Mouse (Mus musculus) thymus, postnatal 10 days (tissue): ENCODE measurements around the gene Hoxa9.

ENCODE experiments used
- DNase-seq, 2 experiments: peaks; one replicate each; pipeline ENCODE4 v3.0.0; 2021; ENCODE audit warnings: low spot score in 2 of 2

Gene Hoxa9

GRCm38 (mm10) chr6:52203371-52204049 lies 27.4 kb downstream of the Hoxa9 start:
- no peak for DNase-seq

GRCm38 (mm10) chr6:52203121-52203370 lies 27.8 kb downstream of the Hoxa9 start:
- DNase-seq = no peak

GRCm38 (mm10) chr6:52202362-52203120 lies 28.3 kb downstream of the Hoxa9 start:
- DNase-seq = no peak

GRCm38 (mm10) chr6:52201269-52201668 lies 29.6 kb downstream of the Hoxa9 start:
- no peak for DNase-seq

GRCm38 (mm10) chr6:52200751-52201250 lies 30.1 kb downstream of the Hoxa9 start:
- DNase-seq = no peak

- no peak for DNase-seq
Observed at GRCm38 (mm10) chr6:52200073-52200750, 30.7 kb downstream of the Hoxa9 start.

- no peak for DNase-seq
Observed at GRCm38 (mm10) chr6:52197271-52197670, 33.6 kb downstream of the Hoxa9 start.

GRCm38 (mm10) chr6:52196811-52197210 lies 34.1 kb downstream of the Hoxa9 start:
- DNase-seq = no peak

DNA sequence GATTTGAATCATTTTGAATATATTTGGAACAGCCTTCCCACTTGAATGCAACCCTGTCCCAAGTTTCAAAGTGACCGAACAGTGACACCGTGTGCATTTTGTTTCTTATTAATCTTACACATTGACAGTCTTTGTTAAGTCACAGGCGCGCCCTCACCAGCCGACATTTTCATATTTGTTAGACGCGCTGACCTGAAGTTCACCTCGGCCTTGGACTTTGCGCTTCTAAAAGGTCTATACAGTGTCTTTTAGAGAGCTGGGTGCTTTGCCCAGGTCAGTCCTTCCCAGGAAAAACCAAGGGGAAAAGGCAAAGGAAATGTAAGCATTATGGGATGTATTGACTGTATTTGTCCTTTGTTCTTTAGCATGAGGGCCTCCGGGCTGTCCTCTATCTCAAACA lies 36.2 kb downstream of the Hoxa9 start:
- DNase-seq = no peak

GRCm38 (mm10) chr6:52191860-52192550 lies 38.9 kb downstream of the Hoxa9 start:
- DNase-seq = peak; percentile 73 to 86

- DNase-seq = no peak
Observed at GRCm38 (mm10) chr6:52190906-52191810, 39.7 kb downstream of the Hoxa9 start, which contains the start of gene Hoxa4. Gene Hoxa4, minus strand, starts transcription at chr6:52191753.

DNA sequence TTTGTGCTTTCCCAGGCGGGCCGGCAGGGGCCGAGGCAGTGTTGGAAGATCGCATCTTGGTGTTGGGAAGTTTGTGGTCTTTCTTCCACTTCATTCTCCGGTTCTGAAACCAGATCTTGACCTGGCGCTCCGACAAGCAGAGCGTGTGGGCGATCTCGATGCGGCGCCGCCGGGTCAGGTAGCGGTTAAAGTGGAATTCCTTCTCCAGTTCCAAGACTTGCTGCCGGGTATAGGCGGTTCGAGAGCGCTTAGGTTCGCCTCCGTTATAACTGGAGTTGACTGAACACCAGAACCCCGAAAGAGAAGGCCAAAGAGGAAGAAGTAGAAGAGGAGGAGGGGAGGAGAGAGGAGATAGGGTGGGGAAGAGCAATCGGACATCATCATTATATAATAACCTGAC lies 40.5 kb downstream of the Hoxa9 start:
- no peak for DNase-seq

- no peak for DNase-seq
Observed at GRCm38 (mm10) chr6:52189909-52190308, 41.0 kb downstream of the Hoxa9 start.

- DNase-seq = no peak
Observed at GRCm38 (mm10) chr6:52189172-52189591, 41.7 kb downstream of the Hoxa9 start.

DNA sequence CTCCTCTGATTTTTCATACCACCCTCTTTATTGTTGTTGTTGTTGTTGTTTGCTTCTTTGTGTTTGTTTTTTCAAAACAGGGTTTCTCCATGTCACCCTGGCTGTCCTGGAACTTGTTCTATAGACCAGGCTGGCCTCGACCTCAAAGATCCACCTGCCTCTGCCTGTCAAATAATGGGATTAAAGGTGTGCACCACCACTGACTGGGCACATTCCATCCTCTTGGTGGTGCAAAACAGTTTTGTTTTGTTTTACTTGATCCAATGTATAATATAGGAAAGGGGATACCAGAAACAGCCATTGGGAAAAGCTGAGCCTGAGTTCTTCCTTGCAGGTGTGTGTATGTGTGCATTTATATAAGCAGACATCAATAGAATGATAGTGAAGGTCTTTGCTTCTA lies 44.4 kb downstream of the Hoxa9 start:
- no peak for DNase-seq

GRCm38 (mm10) chr6:52185834-52186233 lies 45.1 kb downstream of the Hoxa9 start:
- DNase-seq = no peak

- no peak for DNase-seq
Observed at GRCm38 (mm10) chr6:52185222-52185621, 45.7 kb downstream of the Hoxa9 start.

DNA sequence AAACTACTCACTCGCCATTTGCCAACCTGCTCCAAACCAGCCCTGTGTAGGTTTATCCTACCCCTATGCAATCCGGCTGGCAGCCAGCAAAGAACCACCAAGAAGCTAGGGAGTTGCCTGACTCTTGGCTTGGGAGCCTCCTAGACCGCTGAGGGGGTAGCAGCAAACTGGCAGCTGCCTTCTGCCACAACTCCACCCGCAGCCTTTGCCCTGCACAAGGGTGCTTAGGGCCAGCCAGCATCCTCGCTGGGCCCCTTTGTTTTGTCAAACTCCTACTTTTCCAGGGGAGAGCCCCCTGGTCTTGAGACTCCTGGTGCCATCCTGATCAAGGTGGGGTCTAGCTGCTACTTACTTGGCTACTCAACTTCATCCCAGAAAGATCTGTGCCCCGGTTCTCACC lies 46.2 kb downstream of the Hoxa9 start:
- DNase-seq = no peak

- DNase-seq = no peak
Observed at GRCm38 (mm10) chr6:52183311-52184080, 47.4 kb downstream of the Hoxa9 start.

GRCm38 (mm10) chr6:52182793-52183192 lies 48.1 kb downstream of the Hoxa9 start:
- DNase-seq = no peak
